Mouse (Mus musculus): ENCODE measurements at regions not wholly inside any gene's neighbourhood (a gene's known extent, or its start where the extent isn't known, plus 50 kb on each side); places are given as distances from the start of the nearest gene placed in this dataset.

- no peak overlapping the region for H3K4me3 ChIP-seq
- H3K9ac ChIP-seq: no peak overlapping the region
- 68% methylated on average over 1 of the region's 1 CpGs for WGBS
- H3K4me2 ChIP-seq (replicated peaks): no peak overlapping the region
- H3K27ac ChIP-seq: no peak overlapping the region
- H3K4me1 ChIP-seq: peaks cover 17% of the 10 kb centered on the region
- no peak for ATAC-seq (ENCODE audit: low FRiP score, low read depth)
- no peaks in the 10 kb centered on the region for H3K9me3 ChIP-seq
- H3K27me3 ChIP-seq: no peaks in the 10 kb centered on the region
- no peaks in the 10 kb centered on the region for H3K36me3 ChIP-seq
Measured at GRCm38 (mm10) chr17:51585263-51585662, 247.8 kb downstream of the Satb1 start.

GRCm38 (mm10) chr17:51583984-51584880, 248.9 kb downstream of the Satb1 start:
- H3K27me3 ChIP-seq: no peaks in the 10 kb centered on the region
- H3K36me3 ChIP-seq: no peaks in the 10 kb centered on the region
- no peak overlapping the region for H3K4me3 ChIP-seq
- peaks cover 17% of the 10 kb centered on the region for H3K4me1 ChIP-seq
- H3K4me2 ChIP-seq (replicated peaks): peak overlapping the region; percentile 27; the same call in 1 of the 2 replicates
- WGBS: 52% methylated on average over 19 of the region's 19 CpGs
- H3K9ac ChIP-seq: no peak overlapping the region
- H3K9me3 ChIP-seq: no peaks in the 10 kb centered on the region
- no peak overlapping the region for H3K27ac ChIP-seq
- ATAC-seq (ENCODE audit: low FRiP score, low read depth): no peak

GRCm38 (mm10) chr17:51583277-51583676, 249.8 kb downstream of the Satb1 start:
- H3K27ac ChIP-seq: no peak overlapping the region
- H3K36me3 ChIP-seq: no peaks in the 10 kb centered on the region
- peaks cover 17% of the 10 kb centered on the region for H3K4me1 ChIP-seq
- no peaks in the 10 kb centered on the region for H3K9me3 ChIP-seq
- H3K4me2 ChIP-seq (replicated peaks): no peak overlapping the region
- 67% methylated on average over 15 of the region's 15 CpGs for WGBS
- ATAC-seq (ENCODE audit: low FRiP score, low read depth): peak; percentile 84
- no peaks in the 10 kb centered on the region for H3K27me3 ChIP-seq
- no peak overlapping the region for H3K9ac ChIP-seq
- no peak overlapping the region for H3K4me3 ChIP-seq

- 81% methylated on average over 3 of the region's 3 CpGs for WGBS
- no peaks in the 10 kb centered on the region for H3K36me3 ChIP-seq
- no peak overlapping the region for H3K4me3 ChIP-seq
- H3K27ac ChIP-seq: no peak overlapping the region
- 0 out of 2 replicates have a peak, but pooled peaks cover 3% of the 10 kb centered on the region for H3K9me3 ChIP-seq
- no peaks in the 10 kb centered on the region for H3K4me1 ChIP-seq
- ATAC-seq (ENCODE audit: low FRiP score, low read depth): no peak
- H3K4me2 ChIP-seq (replicated peaks): no peak overlapping the region
- H3K9ac ChIP-seq: no peak overlapping the region
- H3K27me3 ChIP-seq: no peaks in the 10 kb centered on the region
Measured at GRCm38 (mm10) chr17:51555854-51556253, 277.2 kb downstream of the Satb1 start.

- 0 out of 2 replicates have a peak, but pooled peaks cover 3% of the 10 kb centered on the region for H3K9me3 ChIP-seq
- 96% methylated on average over 2 of the region's 2 CpGs for WGBS
Measured at GRCm38 (mm10) chr17:51554446-51554845, 278.6 kb downstream of the Satb1 start.

GRCm38 (mm10) chr17:51552277-51553015, 280.6 kb downstream of the Satb1 start:
- Histone ChIP-seq H3K9ac (no peak overlapping the region), H3K27ac (no peak overlapping the region)

More at GRCm38 (mm10) chr17:51554446-51554845, 278.6 kb downstream of the Satb1 start:
- Histone ChIP-seq H3K4me2 (replicated peaks) (no peak overlapping the region), H3K4me1 (no peaks in the 10 kb centered on the region), H3K27ac (no peak overlapping the region), H3K9ac (no peak overlapping the region), H3K36me3 (no peaks in the 10 kb centered on the region), H3K27me3 (no peaks in the 10 kb centered on the region), H3K4me3 (no peak overlapping the region)
- ATAC-seq (ENCODE audit: low FRiP score, low read depth): no peak

GRCm38 (mm10) chr17:51546999-51547398, 286.1 kb downstream of the Satb1 start:
- WGBS: 3% methylated on average over 3 of the region's 3 CpGs
- no peak overlapping the region for H3K27ac ChIP-seq
- H3K4me2 ChIP-seq (replicated peaks): no peak overlapping the region
- no peaks in the 10 kb centered on the region for H3K27me3 ChIP-seq
- 0 out of 2 replicates have a peak, but pooled peaks cover 12% of the 10 kb centered on the region for H3K4me1 ChIP-seq
- no peaks in the 10 kb centered on the region for H3K36me3 ChIP-seq
- no peak overlapping the region for H3K9ac ChIP-seq
- peak; percentile 24; the same call in 1 of the 2 replicates for ATAC-seq (ENCODE audit: low FRiP score, low read depth)
- H3K9me3 ChIP-seq: no peaks in the 10 kb centered on the region
- H3K4me3 ChIP-seq: no peak overlapping the region

More at GRCm38 (mm10) chr17:51552277-51553015, 280.6 kb downstream of the Satb1 start:
- Histone ChIP-seq H3K4me1 (0 out of 2 replicates have a peak, but pooled peaks cover 4% of the 10 kb centered on the region), H3K27me3 (no peaks in the 10 kb centered on the region), H3K4me3 (no peak overlapping the region), H3K4me2 (replicated peaks) (no peak overlapping the region), H3K9me3 (no peaks in the 10 kb centered on the region), H3K36me3 (no peaks in the 10 kb centered on the region)
- ATAC-seq (ENCODE audit: low FRiP score, low read depth): no peak
- WGBS: 88% methylated on average over 5 of the region's 5 CpGs

GRCm38 (mm10) chr17:51542544-51542943, 290.5 kb downstream of the Satb1 start:
- no peaks in the 10 kb centered on the region for H3K27me3 ChIP-seq
- no peak overlapping the region for H3K4me3 ChIP-seq
- 75% methylated on average over 2 of the region's 2 CpGs for WGBS
- H3K9ac ChIP-seq: no peak overlapping the region
- ATAC-seq (ENCODE audit: low FRiP score, low read depth): no peak
- H3K27ac ChIP-seq: no peak overlapping the region
- no peaks in the 10 kb centered on the region for H3K9me3 ChIP-seq
- H3K4me2 ChIP-seq (replicated peaks): no peak overlapping the region
- no peaks in the 10 kb centered on the region for H3K36me3 ChIP-seq
- 0 out of 2 replicates have a peak, but pooled peaks cover 9% of the 10 kb centered on the region for H3K4me1 ChIP-seq

- WGBS: 20% methylated on average over 10 of the region's 10 CpGs
- ATAC-seq (ENCODE audit: low FRiP score, low read depth): peak; percentile 51; the same call in 1 of the 2 replicates
Measured at GRCm38 (mm10) chr17:51534678-51535077, 298.4 kb downstream of the Satb1 start.

GRCm38 (mm10) chr17:51534270-51534669, 298.8 kb downstream of the Satb1 start:
- Histone ChIP-seq H3K27ac (no peak overlapping the region), H3K9me3 (no peaks in the 10 kb centered on the region), H3K27me3 (0 out of 2 replicates have a peak, but pooled peaks cover 2% of the 10 kb centered on the region), H3K36me3 (no peaks in the 10 kb centered on the region), H3K4me3 (peak overlapping the region; percentile 27), H3K4me2 (replicated peaks) (peak overlapping the region; percentile 61), H3K4me1 (peaks cover 11% of the 10 kb centered on the region), H3K9ac (no peak overlapping the region)
- 12% methylated on average over 14 of the region's 14 CpGs for WGBS
- ATAC-seq (ENCODE audit: low FRiP score, low read depth): no peak

More at GRCm38 (mm10) chr17:51534678-51535077, 298.4 kb downstream of the Satb1 start:
- Histone ChIP-seq H3K4me3 (peak overlapping the region; percentile 27), H3K36me3 (no peaks in the 10 kb centered on the region), H3K4me2 (replicated peaks) (peak overlapping the region; percentile 61), H3K9me3 (no peaks in the 10 kb centered on the region), H3K9ac (no peak overlapping the region), H3K27ac (no peak overlapping the region), H3K27me3 (0 out of 2 replicates have a peak, but pooled peaks cover 2% of the 10 kb centered on the region), H3K4me1 (peaks cover 11% of the 10 kb centered on the region)

GRCm38 (mm10) chr17:51528161-51528560, 304.9 kb downstream of the Satb1 start:
- Histone ChIP-seq H3K27ac (no peak overlapping the region), H3K4me1 (no peaks in the 10 kb centered on the region), H3K9me3 (no peaks in the 10 kb centered on the region), H3K36me3 (no peaks in the 10 kb centered on the region), H3K4me3 (no peak overlapping the region), H3K4me2 (replicated peaks) (no peak overlapping the region), H3K9ac (no peak overlapping the region), H3K27me3 (0 out of 2 replicates have a peak, but pooled peaks cover 5% of the 10 kb centered on the region)
- 82% methylated on average over 3 of the region's 3 CpGs for WGBS
- ATAC-seq (ENCODE audit: low FRiP score, low read depth): no peak

GRCm38 (mm10) chr17:51526881-51527280, 306.2 kb downstream of the Satb1 start:
- Histone ChIP-seq H3K27ac (no peak overlapping the region), H3K36me3 (no peaks in the 10 kb centered on the region), H3K4me1 (no peaks in the 10 kb centered on the region), H3K9ac (no peak overlapping the region), H3K9me3 (no peaks in the 10 kb centered on the region), H3K4me3 (no peak overlapping the region), H3K4me2 (replicated peaks) (no peak overlapping the region), H3K27me3 (0 out of 2 replicates have a peak, but pooled peaks cover 5% of the 10 kb centered on the region)
- no peak for ATAC-seq (ENCODE audit: low FRiP score, low read depth)
- 86% methylated on average over 7 of the region's 7 CpGs for WGBS
